Mouse (Mus musculus): ENCODE measurements around the gene Kcnj15. TPM values are rescaled to one million over a fixed set of nuclear protein-coding genes. Genes with fewer than 3 reads are reported as not detected.

Gene Kcnj15
- polyA plus RNA-seq, 1 experiment from 2014 or later, result 1.6 TPM

DNA sequence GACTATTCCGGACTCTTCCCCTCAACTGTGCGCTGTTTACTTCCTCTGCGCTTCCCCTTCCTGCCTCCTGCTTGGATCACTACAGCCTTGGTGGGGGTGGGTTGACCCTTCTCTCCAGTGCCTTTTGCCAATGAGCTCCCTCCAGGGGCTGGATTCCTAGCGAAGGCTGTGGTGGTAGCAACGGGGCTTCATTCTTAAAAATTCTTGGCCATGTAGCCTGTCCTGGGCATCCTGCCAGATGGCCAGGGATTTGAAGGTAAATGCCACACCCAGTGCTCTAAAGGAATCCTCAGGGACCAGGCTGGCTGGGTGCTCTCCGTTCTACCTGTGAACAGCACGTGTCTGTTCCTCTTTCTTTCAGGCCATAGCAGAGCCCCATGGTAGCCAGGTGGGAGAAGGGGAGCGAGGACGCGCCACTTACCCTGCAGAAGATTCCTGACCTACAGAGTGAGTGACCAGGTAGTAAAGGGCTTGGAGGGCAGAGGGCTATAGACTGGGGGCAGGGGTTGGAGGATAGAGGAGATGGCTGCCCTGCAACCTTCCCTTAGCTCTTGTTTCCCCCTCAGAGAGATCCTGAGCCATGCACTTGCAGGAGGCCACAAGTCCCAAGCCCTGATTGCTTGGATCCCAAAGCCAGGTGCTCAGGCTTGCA, 34.2 kb downstream of the Kcnj15 start:
- Histone ChIP-seq H3K27ac (ENCODE audit: low read depth) (peak overlapping the region; percentile 26; the same call in 1 of the 2 replicates), H3K9me3 (ENCODE audit: low read depth, low read length) (no peaks in the 10 kb centered on the region), H3K4me2 (peak overlapping the region; percentile 32), H3K36me3 (ENCODE audit: insufficient read depth) (no peaks in the 10 kb centered on the region), H3K4me1 (ENCODE audit: insufficient read depth) (no peaks in the 10 kb centered on the region), H3K9ac (no peak overlapping the region), H3K27me3 (ENCODE audit: insufficient read depth, low read length) (no peaks in the 10 kb centered on the region), H3K4me3 (ENCODE audit: low read depth, low read length) (no peak overlapping the region)
- 52% methylated on average over 10 of the region's 10 CpGs for WGBS
- TF ChIP-seq CTCF (IDR thresholded peaks at IDR 0.05; ENCODE audit: low read depth), result no peak
- ATAC-seq (ENCODE audit: insufficient read depth) (peak; percentile 73; the same call in 1 of the 2 replicates), DNase-seq (peak; percentile 65)

DNA sequence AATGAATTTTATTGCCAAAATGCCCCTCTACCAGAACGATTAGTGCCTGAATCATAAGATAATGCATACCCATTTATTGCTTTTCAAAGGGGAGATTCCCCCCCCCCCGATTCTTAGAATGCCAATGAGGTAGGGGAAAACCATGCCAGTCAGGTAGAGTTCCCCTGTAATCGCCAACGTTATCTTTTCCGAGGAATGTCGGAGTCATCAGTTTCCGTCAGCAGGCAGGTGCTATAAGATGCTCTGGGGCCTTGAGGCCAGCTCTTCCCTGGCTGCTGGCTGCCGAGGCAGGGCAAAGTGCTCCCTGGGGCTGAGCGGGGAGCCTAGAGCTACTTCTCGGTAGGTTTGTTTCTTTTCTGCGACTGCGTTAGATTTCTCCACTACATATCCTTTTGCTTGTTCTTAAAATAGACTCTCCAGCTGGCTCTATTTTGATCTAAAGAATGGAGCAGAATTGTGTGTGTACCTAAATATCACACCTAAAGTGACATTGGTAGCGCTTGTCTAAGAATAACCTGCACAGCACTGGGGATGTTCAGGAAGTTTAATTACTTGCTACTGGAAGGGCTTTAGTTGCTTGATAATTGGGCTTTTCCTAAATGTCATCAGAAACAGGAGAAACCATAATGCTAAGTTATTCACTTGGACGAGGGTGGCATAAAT, 35.6 kb downstream of the Kcnj15 start:
- Histone ChIP-seq H3K4me1 (ENCODE audit: insufficient read depth) (no peaks in the 10 kb centered on the region), H3K27ac (ENCODE audit: low read depth) (no peak overlapping the region), H3K36me3 (ENCODE audit: insufficient read depth) (no peaks in the 10 kb centered on the region), H3K4me3 (ENCODE audit: low read depth, low read length) (no peak overlapping the region), H3K4me2 (no peak overlapping the region), H3K9me3 (ENCODE audit: low read depth, low read length) (no peaks in the 10 kb centered on the region), H3K9ac (no peak overlapping the region), H3K27me3 (ENCODE audit: insufficient read depth, low read length) (no peaks in the 10 kb centered on the region)
- no peak for TF ChIP-seq CTCF (IDR thresholded peaks at IDR 0.05; ENCODE audit: low read depth)
- 66% methylated on average over 14 of the region's 14 CpGs for WGBS
- ATAC-seq (ENCODE audit: insufficient read depth) (no peak), DNase-seq (no peak)

DNA sequence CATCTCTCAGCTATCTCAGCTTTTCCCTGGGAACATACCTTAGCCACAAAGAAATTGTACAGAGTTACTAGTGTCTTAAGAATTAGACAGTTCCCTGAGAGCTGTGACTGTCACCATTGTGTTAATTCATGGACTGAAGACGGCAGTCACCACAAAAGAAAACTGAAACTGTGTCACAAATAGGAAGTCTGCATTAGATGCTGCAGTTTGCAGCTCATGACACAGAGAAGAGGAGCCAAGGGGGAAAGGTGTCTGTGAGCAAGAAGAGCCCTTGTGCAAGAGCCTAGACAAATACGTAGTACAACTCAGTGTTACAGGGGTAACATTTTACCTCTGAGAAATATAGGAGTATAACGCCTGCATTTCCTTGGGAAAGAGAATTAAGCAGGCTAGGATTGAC, 40.3 kb downstream of the Kcnj15 start:
- H3K4me1 ChIP-seq (ENCODE audit: insufficient read depth), result no peaks in the 10 kb centered on the region
- 34% methylated on average over 3 of the region's 3 CpGs for WGBS
- DNase-seq (no peak), ATAC-seq (ENCODE audit: insufficient read depth) (no peak)
- no peaks in the 10 kb centered on the region for H3K9me3 ChIP-seq (ENCODE audit: low read depth, low read length)
- H3K36me3 ChIP-seq (ENCODE audit: insufficient read depth), result no peaks in the 10 kb centered on the region
- TF ChIP-seq CTCF (IDR thresholded peaks at IDR 0.05; ENCODE audit: low read depth), result no peak
- no peak overlapping the region for H3K9ac ChIP-seq
- no peak overlapping the region for H3K4me3 ChIP-seq (ENCODE audit: low read depth, low read length)
- H3K4me2 ChIP-seq, result no peak overlapping the region
- H3K27me3 ChIP-seq (ENCODE audit: insufficient read depth, low read length), result no peaks in the 10 kb centered on the region
- H3K27ac ChIP-seq (ENCODE audit: low read depth), result no peak overlapping the region

DNA sequence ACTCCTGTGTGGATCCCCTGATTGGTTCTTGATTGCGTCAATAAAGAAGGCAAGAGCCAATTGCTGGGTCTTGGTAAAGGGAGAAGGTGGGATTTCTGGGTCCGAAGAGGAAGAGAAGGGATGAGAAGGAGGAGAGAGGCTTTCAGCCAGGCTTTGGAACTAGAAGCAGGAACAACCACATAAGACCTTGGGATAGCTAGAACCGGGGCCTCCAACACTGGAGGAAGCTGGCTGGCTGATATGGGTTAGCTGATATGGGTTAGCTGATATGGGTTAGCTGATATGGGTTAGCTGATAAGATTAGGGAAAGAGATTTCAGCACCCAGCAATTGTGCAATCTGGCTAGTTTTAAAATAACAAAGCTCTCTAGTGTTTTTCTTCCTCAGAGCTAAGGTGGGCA, 44.3 kb downstream of the Kcnj15 start:
- TF ChIP-seq CTCF (IDR thresholded peaks at IDR 0.05; ENCODE audit: low read depth), result no peak
- Histone ChIP-seq H3K9me3 (ENCODE audit: low read depth, low read length) (no peaks in the 10 kb centered on the region), H3K4me1 (ENCODE audit: insufficient read depth) (no peaks in the 10 kb centered on the region), H3K36me3 (ENCODE audit: insufficient read depth) (no peaks in the 10 kb centered on the region), H3K4me2 (no peak overlapping the region), H3K27ac (ENCODE audit: low read depth) (no peak overlapping the region), H3K9ac (no peak overlapping the region), H3K27me3 (ENCODE audit: insufficient read depth, low read length) (no peaks in the 10 kb centered on the region), H3K4me3 (ENCODE audit: low read depth, low read length) (no peak overlapping the region)
- ATAC-seq (ENCODE audit: insufficient read depth) (no peak), DNase-seq (no peak)
- WGBS, result 77% methylated on average over 3 of the region's 3 CpGs

DNA sequence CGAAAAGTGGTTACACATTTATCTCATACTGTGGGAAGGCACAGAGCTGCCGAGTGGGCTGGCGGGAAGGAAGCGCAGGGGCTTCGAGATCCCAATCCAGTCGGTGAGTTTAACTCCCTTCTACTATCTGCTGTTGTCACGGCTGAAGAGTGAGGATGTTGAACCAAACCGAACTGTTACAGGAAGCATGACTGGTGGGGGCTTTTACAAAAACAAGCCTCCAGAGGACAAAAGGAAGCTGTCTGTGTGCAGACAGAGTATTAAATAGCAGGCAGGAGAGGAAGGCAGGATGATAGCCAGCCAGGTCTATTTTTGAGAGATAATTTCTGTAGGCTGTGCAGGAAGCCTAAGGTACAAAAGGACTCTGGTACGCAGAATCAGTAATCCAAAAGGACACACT, 46.3 kb downstream of the Kcnj15 start:
- Histone ChIP-seq H3K4me1 (ENCODE audit: insufficient read depth) (no peaks in the 10 kb centered on the region), H3K9me3 (ENCODE audit: low read depth, low read length) (no peaks in the 10 kb centered on the region), H3K4me3 (ENCODE audit: low read depth, low read length) (no peak overlapping the region), H3K36me3 (ENCODE audit: insufficient read depth) (no peaks in the 10 kb centered on the region), H3K27ac (ENCODE audit: low read depth) (peak overlapping the region; percentile 12; the same call in 1 of the 2 replicates), H3K4me2 (no peak overlapping the region), H3K9ac (no peak overlapping the region), H3K27me3 (ENCODE audit: insufficient read depth, low read length) (no peaks in the 10 kb centered on the region)
- ATAC-seq (ENCODE audit: insufficient read depth), result no peak
- WGBS, result 38% methylated on average over 9 of the region's 9 CpGs
- DNase-seq, result peak; percentile 19
- TF ChIP-seq CTCF (IDR thresholded peaks at IDR 0.05; ENCODE audit: low read depth), result no peak

DNA sequence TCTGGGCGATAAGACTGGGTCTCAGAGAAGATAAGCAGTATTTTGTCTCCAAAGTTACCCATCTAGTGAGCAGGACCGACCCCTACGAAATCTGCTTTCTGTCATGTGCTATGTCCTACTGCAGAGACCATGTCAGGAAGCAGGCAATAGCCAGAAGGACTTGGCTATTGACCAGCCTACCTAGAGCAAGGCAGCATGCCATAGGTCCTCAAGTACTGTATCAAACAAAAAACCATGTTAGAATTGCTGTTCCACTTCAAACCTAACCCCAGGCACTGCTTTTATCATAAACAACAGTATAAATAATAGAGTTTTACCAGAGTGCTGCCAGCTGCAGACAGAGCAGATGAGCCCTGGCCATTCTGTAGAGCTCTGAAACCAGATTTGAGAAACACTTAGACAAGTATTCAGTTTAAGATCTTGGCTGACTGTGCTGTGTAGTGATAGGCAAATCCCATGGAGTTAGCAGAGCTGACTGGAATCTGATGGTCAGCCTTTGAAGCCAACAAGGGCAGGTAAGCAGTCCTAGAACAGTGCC, 50.5 kb downstream of the Kcnj15 start:
- Histone ChIP-seq H3K27ac (ENCODE audit: low read depth) (no peak overlapping the region), H3K27me3 (ENCODE audit: insufficient read depth, low read length) (no peaks in the 10 kb centered on the region), H3K4me1 (ENCODE audit: insufficient read depth) (no peaks in the 10 kb centered on the region), H3K4me3 (ENCODE audit: low read depth, low read length) (no peak overlapping the region), H3K9me3 (ENCODE audit: low read depth, low read length) (no peaks in the 10 kb centered on the region), H3K4me2 (no peak overlapping the region), H3K36me3 (ENCODE audit: insufficient read depth) (no peaks in the 10 kb centered on the region), H3K9ac (no peak overlapping the region)
- no peak for TF ChIP-seq CTCF (IDR thresholded peaks at IDR 0.05; ENCODE audit: low read depth)
- DNase-seq (peak; percentile 67), ATAC-seq (ENCODE audit: insufficient read depth) (peak; percentile 77)
- 57% methylated on average over 3 of the region's 3 CpGs for WGBS

DNA sequence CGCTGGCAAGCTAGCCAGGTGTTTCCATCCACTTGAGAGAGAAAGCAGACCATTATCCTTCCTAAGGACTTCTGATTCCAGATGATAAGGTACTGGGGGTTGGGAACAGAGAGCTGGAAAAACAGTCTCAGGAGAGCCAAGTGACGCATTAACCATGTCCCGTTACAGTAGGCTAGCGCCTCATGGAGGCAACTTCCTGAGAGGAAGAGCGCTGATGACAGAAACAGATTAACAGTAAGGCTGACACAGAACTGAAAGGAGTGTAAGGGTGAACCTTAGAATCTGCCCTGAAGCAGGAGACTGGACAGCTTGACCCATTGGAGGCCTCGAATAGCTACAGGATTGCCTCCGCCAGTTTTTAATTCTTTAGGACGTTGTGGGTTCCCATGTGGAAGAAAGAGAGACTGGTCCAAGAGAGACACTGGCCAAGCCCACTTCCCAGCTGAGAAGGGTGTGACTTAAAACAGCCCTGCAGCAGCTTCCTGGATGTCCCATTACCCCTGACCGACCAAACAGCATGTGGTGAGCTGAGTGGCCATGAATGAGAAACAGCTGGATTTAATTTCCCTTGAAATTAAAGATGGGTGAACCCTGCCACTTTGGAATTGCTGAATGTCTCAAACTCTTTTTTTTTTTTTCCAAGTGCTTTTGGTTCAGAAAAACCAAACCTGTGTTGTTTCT, 64.7 kb downstream of the Kcnj15 start:
- TF ChIP-seq CTCF (IDR thresholded peaks at IDR 0.05; ENCODE audit: low read depth), result no peak

More for the DNA sequence above, 64.7 kb downstream of the Kcnj15 start:
- Histone ChIP-seq H3K4me1 (ENCODE audit: insufficient read depth) (no peaks in the 10 kb centered on the region), H3K4me3 (ENCODE audit: low read depth, low read length) (no peak overlapping the region), H3K27ac (ENCODE audit: low read depth) (no peak overlapping the region), H3K27me3 (ENCODE audit: insufficient read depth, low read length) (no peaks in the 10 kb centered on the region), H3K4me2 (no peak overlapping the region), H3K36me3 (ENCODE audit: insufficient read depth) (no peaks in the 10 kb centered on the region), H3K9me3 (ENCODE audit: low read depth, low read length) (no peaks in the 10 kb centered on the region), H3K9ac (no peak overlapping the region)
- WGBS, result 40% methylated on average over 9 of the region's 9 CpGs
- ATAC-seq (ENCODE audit: insufficient read depth) (peak; percentile 92), DNase-seq (peak; percentile 86)

All from lung, embryonic 14.5 days (tissue).